Mouse (Mus musculus) liver, embryonic 14.5 days (tissue): ENCODE measurements around the gene Sectm1a.

ENCODE experiments used
- CTCF ChIP-seq: IDR thresholded peaks from 2 replicates; pipeline ENCODE4 v1.5.1; 2016; ENCODE audit warnings: antibody characterized with exemption, low read depth, control low read depth
- EP300 ChIP-seq: IDR thresholded peaks from 2 replicates; pipeline ENCODE4 v1.6.1; 2016; ENCODE audit warnings: antibody characterized with exemption, low read depth

GRCm38 (mm10) chr11:121061615-121062014 is 19.4 kb downstream of the Sectm1a start:
- TF ChIP-seq CTCF (no peak), EP300 (no peak)
